Mouse (Mus musculus) heart, embryonic 13.5 days (tissue): ENCODE measurements around the gene Ms4a18. TPM values are rescaled to one million over a fixed set of nuclear protein-coding genes. Genes with fewer than 3 reads are reported as not detected.
"Not testable (repeated sequence)": the region's sequence is repeated elsewhere in the genome, so short reads cannot be mapped to it uniquely, and the experiment has no call there.

Experiments
- ATAC-seq: fragments of 200-750 bp; cut with Nextera tagmentation; 2 replicates; pipeline ENCODE4 v1.8.0; 2017; ENCODE audit warnings: moderate TSS enrichment; ENCODE audit not compliant: insufficient number of reproducible peaks, low FRiP score, low TSS enrichment; ENCODE audit errors: extremely low read depth
- H3K27ac ChIP-seq: fragments of 300-500 bp; sonication (generic); replicated peaks from 2 replicates; pipeline ENCODE4 v1.5.1; 2015; ENCODE audit warnings: moderate library complexity, mild to moderate bottlenecking, inconsistent platforms
- H3K27me3 ChIP-seq: fragments of 300-500 bp; sonication (generic); replicated peaks from 2 replicates; pipeline ENCODE4 v1.6.1; 2015; ENCODE audit warnings: mild to moderate bottlenecking, inconsistent platforms
- H3K36me3 ChIP-seq: fragments of 300-500 bp; sonication (generic); 2 replicates; pipeline ENCODE4 v1.6.1; 2015; ENCODE audit warnings: mild to moderate bottlenecking, inconsistent platforms
- H3K4me1 ChIP-seq: fragments of 300-500 bp; sonication (generic); 2 replicates; pipeline ENCODE4 v1.6.1; 2015; ENCODE audit warnings: inconsistent platforms
- H3K4me2 ChIP-seq: fragments of 300-500 bp; sonication (generic); 2 replicates; pipeline ENCODE4 v1.6.1; 2015; ENCODE audit warnings: inconsistent platforms, mild to moderate bottlenecking, moderate library complexity
- H3K4me3 ChIP-seq: fragments of 300-500 bp; sonication (generic); 2 replicates; pipeline ENCODE4 v1.5.1; 2015; ENCODE audit warnings: moderate library complexity, mild to moderate bottlenecking, inconsistent platforms
- H3K9ac ChIP-seq: fragments of 300-500 bp; sonication (generic); 2 replicates; pipeline ENCODE4 v1.6.1; 2015; ENCODE audit warnings: inconsistent platforms, mild to moderate bottlenecking, moderate library complexity
- H3K9me3 ChIP-seq: fragments of 300-500 bp; sonication (generic); 2 replicates; pipeline ENCODE4 v1.6.1; 2016; ENCODE audit warnings: inconsistent platforms
- WGBS: fragments of 180-500 bp; shearing (Covaris S2); methylation state at CpG from one replicate; pipeline ENCODE4 v1.1.7; 2015; ENCODE audit warnings: mixed read lengths; 5-methylcytosine and 5-hydroxymethylcytosine counted together
- polyA plus RNA-seq: library from polyadenylated mRNA; unstranded; fragments of >200 nt; fragmentation: Nextera tagmentation; extraction: Ambion mirVana; gene quantifications from 2 replicates; pipeline ENCODE4 v1.2.1, GENCODE M21; 2015

The Ms4a18 gene
- polyA plus RNA-seq = not detected in 2 replicates

- WGBS = 77% methylated on average over 3 of the region's 3 CpGs
- ATAC-seq = no peak
Measured at GRCm38 (mm10) chr19:11017891-11018290, at the start of gene Ms4a18. Ms4a18 (minus strand) TSS chr19:11018031.

GRCm38 (mm10) chr19:11065202-11065875 is 47.5 kb upstream of the Ms4a18 start:
- WGBS = 61% methylated on average over 2 of the region's 2 CpGs
- H3K36me3 ChIP-seq = no peaks in the 10 kb centered on the region
- H3K4me2 ChIP-seq = no peak overlapping the region
- H3K27ac ChIP-seq = no peak overlapping the region
- H3K4me1 ChIP-seq = no peaks in the 10 kb centered on the region
- H3K27me3 ChIP-seq = no peaks in the 10 kb centered on the region
- no peaks in the 10 kb centered on the region for H3K9me3 ChIP-seq
- no peak overlapping the region for H3K4me3 ChIP-seq
- H3K9ac ChIP-seq = no peak overlapping the region
- no peak for ATAC-seq

More at GRCm38 (mm10) chr19:11017891-11018290, at the start of gene Ms4a18:
- no peak within 1 kb of the TSS for H3K4me2 ChIP-seq
- H3K4me1 ChIP-seq = peaks cover 6% of the 10 kb centered on the region; the same call in 1 of the 2 replicates
- H3K27me3 ChIP-seq = no peaks in the 10 kb centered on the region
- no peaks in the 10 kb centered on the region for H3K9me3 ChIP-seq
- H3K27ac ChIP-seq = no peak within 1 kb of the TSS
- H3K36me3 ChIP-seq = no peaks in the 10 kb centered on the region
- no peak within 1 kb of the TSS for H3K4me3 ChIP-seq
- no peak within 1 kb of the TSS for H3K9ac ChIP-seq

- Histone ChIP-seq H3K4me3 (no peak overlapping the region), H3K4me1 (no peaks in the 10 kb centered on the region), H3K27me3 (no peaks in the 10 kb centered on the region), H3K4me2 (no peak overlapping the region), H3K36me3 (no peaks in the 10 kb centered on the region), H3K9ac (no peak overlapping the region), H3K9me3 (no peaks in the 10 kb centered on the region), H3K27ac (no peak overlapping the region)
- no peak for ATAC-seq
- 76% methylated on average over 1 of the region's 1 CpGs for WGBS
Measured at GRCm38 (mm10) chr19:11060900-11061299, 43.1 kb upstream of the Ms4a18 start.

- Histone ChIP-seq H3K27ac (no peak overlapping the region), H3K4me3 (no peak overlapping the region), H3K4me1 (no peaks in the 10 kb centered on the region), H3K4me2 (no peak overlapping the region), H3K9me3 (no peaks in the 10 kb centered on the region), H3K27me3 (no peaks in the 10 kb centered on the region), H3K36me3 (no peaks in the 10 kb centered on the region), H3K9ac (no peak overlapping the region)
- ATAC-seq = no peak
Measured at GRCm38 (mm10) chr19:11059967-11060366, 42.1 kb upstream of the Ms4a18 start.

GRCm38 (mm10) chr19:11055700-11056099 is 37.9 kb upstream of the Ms4a18 start:
- not testable (repeated sequence) for H3K36me3 ChIP-seq, H3K9ac ChIP-seq, H3K4me1 ChIP-seq, H3K4me2 ChIP-seq, H3K4me3 ChIP-seq, H3K9me3 ChIP-seq, H3K27ac ChIP-seq, ATAC-seq, H3K27me3 ChIP-seq
- WGBS = 84% methylated on average over 1 of the region's 1 CpGs

- H3K27me3 ChIP-seq = no peaks in the 10 kb centered on the region
- H3K9me3 ChIP-seq = no peaks in the 10 kb centered on the region
- H3K27ac ChIP-seq = no peak overlapping the region
- H3K4me2 ChIP-seq = no peak overlapping the region
- H3K4me3 ChIP-seq = no peak overlapping the region
- no peak for ATAC-seq
- WGBS = 61% methylated on average over 3 of the region's 3 CpGs
- no peaks in the 10 kb centered on the region for H3K36me3 ChIP-seq
- no peak overlapping the region for H3K9ac ChIP-seq
- no peaks in the 10 kb centered on the region for H3K4me1 ChIP-seq
Measured at GRCm38 (mm10) chr19:11053277-11053676, 35.4 kb upstream of the Ms4a18 start.

- no peak overlapping the region for H3K27ac ChIP-seq
- H3K9ac ChIP-seq = no peak overlapping the region
- no peaks in the 10 kb centered on the region for H3K27me3 ChIP-seq
- H3K36me3 ChIP-seq = no peaks in the 10 kb centered on the region
- H3K4me3 ChIP-seq = no peak overlapping the region
- H3K4me2 ChIP-seq = no peak overlapping the region
- no peak for ATAC-seq
- H3K9me3 ChIP-seq = no peaks in the 10 kb centered on the region
- WGBS = 67% methylated on average over 5 of the region's 5 CpGs
- no peaks in the 10 kb centered on the region for H3K4me1 ChIP-seq
Measured at GRCm38 (mm10) chr19:11052877-11053276, 35.0 kb upstream of the Ms4a18 start.

GRCm38 (mm10) chr19:11050286-11050685 is 32.5 kb upstream of the Ms4a18 start:
- H3K27me3 ChIP-seq = no peaks in the 10 kb centered on the region; the same call in 1 of the 2 replicates
- ATAC-seq = no peak
- H3K4me2 ChIP-seq = no peak overlapping the region
- H3K27ac ChIP-seq = no peak overlapping the region
- no peak overlapping the region for H3K4me3 ChIP-seq
- H3K9me3 ChIP-seq = no peaks in the 10 kb centered on the region
- H3K4me1 ChIP-seq = no peaks in the 10 kb centered on the region
- no peaks in the 10 kb centered on the region for H3K36me3 ChIP-seq
- no peak overlapping the region for H3K9ac ChIP-seq
- WGBS = 64% methylated on average over 2 of the region's 2 CpGs

- no peak overlapping the region for H3K27ac ChIP-seq
- no peak overlapping the region for H3K9ac ChIP-seq
- no peaks in the 10 kb centered on the region for H3K36me3 ChIP-seq
- no peaks in the 10 kb centered on the region; the same call in 1 of the 2 replicates for H3K27me3 ChIP-seq
- no peak overlapping the region for H3K4me2 ChIP-seq
- H3K9me3 ChIP-seq = no peaks in the 10 kb centered on the region
- 0 out of 2 replicates have a peak, but pooled peaks cover 2% of the 10 kb centered on the region for H3K4me1 ChIP-seq
- no peak for ATAC-seq
- H3K4me3 ChIP-seq = no peak overlapping the region
Measured at GRCm38 (mm10) chr19:11049426-11049825, 31.6 kb upstream of the Ms4a18 start.

- 0 out of 2 replicates have a peak, but pooled peaks cover 2% of the 10 kb centered on the region for H3K4me1 ChIP-seq
- H3K9ac ChIP-seq = no peak overlapping the region
- no peaks in the 10 kb centered on the region; the same call in 1 of the 2 replicates for H3K27me3 ChIP-seq
- no peaks in the 10 kb centered on the region for H3K36me3 ChIP-seq
- no peaks in the 10 kb centered on the region for H3K9me3 ChIP-seq
- H3K4me2 ChIP-seq = no peak overlapping the region
- no peak for ATAC-seq
- no peak overlapping the region for H3K4me3 ChIP-seq
- 41% methylated on average over 1 of the region's 1 CpGs for WGBS
- H3K27ac ChIP-seq = no peak overlapping the region
Measured at GRCm38 (mm10) chr19:11048503-11048902, 30.7 kb upstream of the Ms4a18 start.

GRCm38 (mm10) chr19:11048009-11048408 is 30.2 kb upstream of the Ms4a18 start:
- Histone ChIP-seq H3K9me3 (no peaks in the 10 kb centered on the region), H3K4me3 (no peak overlapping the region), H3K27ac (no peak overlapping the region), H3K9ac (no peak overlapping the region), H3K27me3 (no peaks in the 10 kb centered on the region; the same call in 1 of the 2 replicates), H3K4me2 (no peak overlapping the region), H3K36me3 (no peaks in the 10 kb centered on the region), H3K4me1 (0 out of 2 replicates have a peak, but pooled peaks cover 2% of the 10 kb centered on the region)
- 72% methylated on average over 6 of the region's 6 CpGs for WGBS
- no peak for ATAC-seq
